ENCODE assay signal across 22 mouse cellular contexts in genomic region chr8:11831174-11831573, GRCm38 (mm10). TPM values are rescaled to one million over a fixed set of nuclear protein-coding genes. Genes with fewer than 3 reads are reported as not detected.
DNase-seq lines count a peak whose midpoint lies in the region; ATAC-seq and TF ChIP-seq lines count a peak whose summit lies in the region.
"Had no signal": no experiment of that assay in that cellular context is flagged by ENCODE, and none has a peak within 500 bp of the region (broad histone marks: within the 10 kb centered on the region; RNA-seq: fewer than 3 reads in every experiment).

No protein-coding gene starts in this region.

- no peak overlapping the region for H3K4me3 ChIP-seq in heart, embryonic 13.5 days
- H3K4me3 ChIP-seq in heart, embryonic 12.5 days: no peak overlapping the region
- H3K4me3 ChIP-seq in lung, embryonic 15.5 days: no peak overlapping the region
- H3K4me3 ChIP-seq in lung, adult 2 months (replicated peaks; ENCODE audit: extremely low read depth, low read depth, low read length): no peak overlapping the region
- no peak overlapping the region for H3K4me3 ChIP-seq in hindbrain, embryonic 15.5 days
- H3K4me3 ChIP-seq in midbrain, embryonic 15.5 days: no peak overlapping the region
- H3K4me3 ChIP-seq: embryonic facial prominence, embryonic 15.5 days; heart, adult 2 months; intestine, embryonic 15.5 days; midbrain, embryonic 12.5 days; neural tube, embryonic 12.5 days had no signal

- H3K9ac ChIP-seq in heart, embryonic 13.5 days: no peak overlapping the region
- H3K9ac ChIP-seq in heart, embryonic 12.5 days: no peak overlapping the region
- no peak overlapping the region for H3K9ac ChIP-seq in lung, embryonic 15.5 days
- no peak overlapping the region for H3K9ac ChIP-seq in hindbrain, embryonic 15.5 days
- H3K9ac ChIP-seq in midbrain, embryonic 15.5 days: no peak overlapping the region
- H3K9ac ChIP-seq: embryonic facial prominence, embryonic 15.5 days; intestine, embryonic 15.5 days; midbrain, embryonic 12.5 days; neural tube, embryonic 12.5 days had no signal

- 0 out of 2 replicates have a peak overlapping the region, but pooled peaks have one; percentile 28 for H3K27ac ChIP-seq in heart, embryonic 13.5 days (replicated peaks)
- H3K27ac ChIP-seq in heart, embryonic 12.5 days (ENCODE audit: poor library complexity, severe bottlenecking): no peak overlapping the region
- peak overlapping the region; percentile 27; the same call in 1 of the 2 replicates for H3K27ac ChIP-seq in lung, embryonic 15.5 days
- H3K27ac ChIP-seq in hindbrain, embryonic 15.5 days (replicated peaks): peak overlapping the region; percentile 75; the same call in 1 of the 2 replicates
- H3K27ac ChIP-seq in midbrain, embryonic 15.5 days: peak overlapping the region; percentile 66; the same call in 1 of the 2 replicates
- H3K27ac ChIP-seq: embryonic facial prominence, embryonic 15.5 days; heart, adult 2 months; intestine, embryonic 15.5 days; midbrain, embryonic 12.5 days; neural tube, embryonic 12.5 days had no signal

- TF ChIP-seq POLR2A in lung, adult 2 months (IDR thresholded peaks at IDR 0.05; ENCODE audit: borderline replicate concordance, extremely low read depth, low read depth, low read length): no peak

- H3K4me2 ChIP-seq in heart, embryonic 13.5 days: no peak overlapping the region
- H3K4me2 ChIP-seq in heart, embryonic 12.5 days: no peak overlapping the region
- no peak overlapping the region for H3K4me2 ChIP-seq in lung, embryonic 15.5 days
- H3K4me2 ChIP-seq in hindbrain, embryonic 15.5 days: no peak overlapping the region
- no peak overlapping the region for H3K4me2 ChIP-seq in midbrain, embryonic 15.5 days
- H3K4me2 ChIP-seq: embryonic facial prominence, embryonic 15.5 days; intestine, embryonic 15.5 days; midbrain, embryonic 12.5 days; neural tube, embryonic 12.5 days had no signal

- peaks cover 20% of the 10 kb centered on the region for H3K4me1 ChIP-seq in heart, embryonic 13.5 days
- peaks cover 32% of the 10 kb centered on the region for H3K4me1 ChIP-seq in heart, embryonic 12.5 days (replicated peaks)
- H3K4me1 ChIP-seq in lung, embryonic 15.5 days: no peaks in the 10 kb centered on the region
- H3K4me1 ChIP-seq in lung, adult 2 months (ENCODE audit: control insufficient read depth, insufficient read depth, low read length): no peaks in the 10 kb centered on the region
- H3K4me1 ChIP-seq in hindbrain, embryonic 15.5 days (replicated peaks): peaks cover 28% of the 10 kb centered on the region
- H3K4me1 ChIP-seq in midbrain, embryonic 15.5 days: peaks cover 29% of the 10 kb centered on the region
- H3K4me1 ChIP-seq: embryonic facial prominence, embryonic 15.5 days; intestine, embryonic 15.5 days had no signal

- 68% methylated on average over 10 of the region's 10 CpGs for WGBS in heart, embryonic 13.5 days
- 73% methylated on average over 10 of the region's 10 CpGs for WGBS in heart, embryonic 12.5 days
- 69% methylated on average over 10 of the region's 10 CpGs for WGBS in lung, embryonic 15.5 days
- 65% methylated on average over 10 of the region's 10 CpGs for WGBS in lung, adult 2 months
- WGBS in hindbrain, embryonic 15.5 days: 90% methylated on average over 10 of the region's 10 CpGs
- WGBS in midbrain, embryonic 15.5 days: 89% methylated on average over 10 of the region's 10 CpGs

- H3K27me3 ChIP-seq in heart, embryonic 13.5 days (replicated peaks): no peaks in the 10 kb centered on the region
- H3K27me3 ChIP-seq in heart, embryonic 12.5 days (replicated peaks): no peaks in the 10 kb centered on the region
- H3K27me3 ChIP-seq in lung, embryonic 15.5 days: no peaks in the 10 kb centered on the region
- no peaks in the 10 kb centered on the region for H3K27me3 ChIP-seq in hindbrain, embryonic 15.5 days
- H3K27me3 ChIP-seq in midbrain, embryonic 15.5 days (replicated peaks): no peaks in the 10 kb centered on the region
- H3K27me3 ChIP-seq: embryonic facial prominence, embryonic 15.5 days; intestine, embryonic 15.5 days; midbrain, embryonic 12.5 days; neural tube, embryonic 12.5 days had no signal

- TF ChIP-seq CTCF in lung, adult 2 months (IDR thresholded peaks at IDR 0.05; ENCODE audit: insufficient read depth, low read length): no peak

- ATAC-seq in heart, embryonic 13.5 days (ENCODE audit: extremely low read depth, insufficient number of reproducible peaks, low FRiP score, low TSS enrichment): no peak
- ATAC-seq in heart, embryonic 12.5 days (ENCODE audit: insufficient number of reproducible peaks, low FRiP score): no peak
- ATAC-seq in lung, embryonic 15.5 days (ENCODE audit: borderline replicate concordance, extremely low read depth, low FRiP score, low TSS enrichment): no peak
- ATAC-seq in hindbrain, embryonic 15.5 days (ENCODE audit: low FRiP score, low read depth): no peak
- no peak for ATAC-seq in midbrain, embryonic 15.5 days (replicated peaks)
- ATAC-seq: intestine, embryonic 15.5 days had no signal

- H3K36me3 ChIP-seq in heart, embryonic 13.5 days: peaks cover 94% of the 10 kb centered on the region
- H3K36me3 ChIP-seq in heart, embryonic 12.5 days: peaks cover 81% of the 10 kb centered on the region
- peaks cover 45% of the 10 kb centered on the region for H3K36me3 ChIP-seq in lung, embryonic 15.5 days
- H3K36me3 ChIP-seq in hindbrain, embryonic 15.5 days: peaks cover 31% of the 10 kb centered on the region
- H3K36me3 ChIP-seq in midbrain, embryonic 15.5 days (replicated peaks): peaks cover 32% of the 10 kb centered on the region

- no peak for DNase-seq in lung, adult 2 months
- DNase-seq in c-Kit-positive CD71-positive TER-119-positive erythroid progenitor cells, embryonic 14.5 days (ENCODE audit: low spot score): no peak
- no peak for DNase-seq in spleen, postnatal 14 days (ENCODE audit: low spot score in 2 of 2)
- DNase-seq: adrenal gland, adult 8-10 months; gastrocnemius, postnatal 10 days; heart, adult 2 months; heart, postnatal 14 days; layer of hippocampus, postnatal 36 days; left cerebral cortex, postnatal 4 days; thymus, adult 2 months had no signal

- no peaks in the 10 kb centered on the region for H3K9me3 ChIP-seq in heart, embryonic 13.5 days
- H3K9me3 ChIP-seq in heart, embryonic 12.5 days (replicated peaks): no peaks in the 10 kb centered on the region
- no peaks in the 10 kb centered on the region for H3K9me3 ChIP-seq in lung, embryonic 15.5 days
- no peaks in the 10 kb centered on the region for H3K9me3 ChIP-seq in hindbrain, embryonic 15.5 days
- no peaks in the 10 kb centered on the region for H3K9me3 ChIP-seq in midbrain, embryonic 15.5 days
- H3K9me3 ChIP-seq: embryonic facial prominence, embryonic 15.5 days; intestine, embryonic 15.5 days; midbrain, embryonic 12.5 days; neural tube, embryonic 12.5 days had no signal

RNA-seq across cellular contexts. Expression of gene Tex29, which starts 9.1 kb away (rescaled TPM):
- 0.48 and 0.51 TPM in 2 replicates for polyA plus RNA-seq in heart, embryonic 13.5 days (2015; fragmentation: Nextera tagmentation; extraction: Ambion mirVana)
- 0.49 and 0.51 TPM in 2 replicates for polyA plus RNA-seq in heart, embryonic 12.5 days (2016; fragmentation: Nextera tagmentation; extraction: Ambion mirVana)
- not detected in 2 replicates for polyA plus RNA-seq in lung, embryonic 15.5 days (2015; fragmentation: Nextera tagmentation; extraction: Ambion mirVana)
- polyA plus RNA-seq in lung, adult 2 months (2012; rRNA removed): not detected in 2 replicates
- polyA plus RNA-seq in hindbrain, embryonic 15.5 days (2015; fragmentation: Nextera tagmentation; extraction: Ambion mirVana): 0.28 and 0.32 TPM in 2 replicates
- polyA plus RNA-seq in midbrain, embryonic 15.5 days (2015; fragmentation: Nextera tagmentation; extraction: Ambion mirVana): 0.27 and 0.44 TPM in 2 replicates
- polyA plus RNA-seq: cerebellum, adult 2 months; embryonic facial prominence, embryonic 15.5 days; heart, adult 2 months; intestine, embryonic 15.5 days; large intestine, adult 2 months; stomach, embryonic 14.5 days; thymus, adult 2 months had no signal
